Mouse (Mus musculus): ENCODE results near the gene Gm11627.

GRCm38 (mm10) chr11:102536210-102536609, 43.1 kb downstream of the Gm11627 start:
- TF ChIP-seq EP300 (IDR thresholded peaks at IDR 0.05; ENCODE audit: low read depth) (no peak), CTCF (IDR thresholded peaks at IDR 0.05; ENCODE audit: low read depth) (no peak)
